Mouse (Mus musculus) thymus, adult 2 months (tissue): Measurements from ENCODE around the gene Mvd.

Experiments
- CTCF ChIP-seq: fragments of 200-500 bp; IDR thresholded peaks from 2 replicates; pipeline ENCODE4 v1.5.1; 2012; ENCODE audit warnings: mild to moderate bottlenecking, control low read depth, low read length, moderate library complexity, borderline replicate concordance; ENCODE audit not compliant: control insufficient read depth, poor library complexity, insufficient read depth; ENCODE audit errors: extremely low read depth
- POLR2A ChIP-seq: fragments of 200-500 bp; IDR thresholded peaks from 2 replicates; pipeline ENCODE4 v1.6.1; 2012; ENCODE audit warnings: mild to moderate bottlenecking, low read length, control low read depth, moderate library complexity; ENCODE audit not compliant: control insufficient read depth, poor library complexity, insufficient read depth; ENCODE audit errors: extremely low read depth

- TF ChIP-seq CTCF (peak; percentile 37; the same call in 1 of the 2 replicates), POLR2A (no peak)
Measured at GRCm38 (mm10) chr8:122463651-122464640, 20.7 kb upstream of the Mvd start.
